Mouse (Mus musculus) gastrocnemius, postnatal 14 days (tissue): ENCODE measurements around the gene Hcn1. TPM values are rescaled to one million over a fixed set of nuclear protein-coding genes. Genes with fewer than 3 reads are reported as not detected.

Experiments used
- DNase-seq: peaks from one replicate; pipeline ENCODE4 v3.0.0; 2021; ENCODE audit warnings: mixed read lengths
- intact Hi-C: fragments of 180-260 bp; cut with DNase I; formaldehyde crosslinking; loops from one replicate; pipeline ENCODE4 v1.15.1; 2025; ENCODE audit warnings: low total_unique reads
- total RNA-seq, 2 experiments: library from RNA; stranded (reverse); gene quantifications; 2 replicates each; pipeline ENCODE4 v1.2.3; 2021

The Hcn1 gene
- total RNA-seq, 2 experiments from 2014 or later = 0.07 to 0.21 TPM

GRCm38 (mm10) chr13:117848757-117849156 is 246.6 kb downstream of the Hcn1 start:
- no peak for DNase-seq
- intact Hi-C loops = no loop called here

GRCm38 (mm10) chr13:117851954-117852710 is 250.0 kb downstream of the Hcn1 start:
- DNase-seq = no peak
- intact Hi-C loops = no loop called here

- no peak for DNase-seq
- intact Hi-C loops = no loop called here
Measured at GRCm38 (mm10) chr13:117852711-117853051, 250.6 kb downstream of the Hcn1 start.

- DNase-seq = no peak
- intact Hi-C loops = no loop called here
Measured at GRCm38 (mm10) chr13:117858416-117858815, 256.3 kb downstream of the Hcn1 start.

- no peak for DNase-seq
- intact Hi-C loops = no loop called here
Measured at GRCm38 (mm10) chr13:117877787-117878186, 275.7 kb downstream of the Hcn1 start.

- DNase-seq = no peak
- intact Hi-C loops = no loop called here
Measured at GRCm38 (mm10) chr13:117880471-117881225, 278.5 kb downstream of the Hcn1 start.

GRCm38 (mm10) chr13:117892076-117892475 is 290.0 kb downstream of the Hcn1 start:
- DNase-seq = no peak
- intact Hi-C loops = no loop called here

GRCm38 (mm10) chr13:117898052-117898451 is 295.9 kb downstream of the Hcn1 start:
- intact Hi-C loops = no loop called here
- DNase-seq = no peak

GRCm38 (mm10) chr13:117907801-117908200 is 305.7 kb downstream of the Hcn1 start:
- intact Hi-C loops = no loop called here
- DNase-seq = no peak

GRCm38 (mm10) chr13:117929734-117930133 is 327.6 kb downstream of the Hcn1 start:
- DNase-seq = no peak
- intact Hi-C loops = no loop called here

GRCm38 (mm10) chr13:117931746-117932145 is 329.6 kb downstream of the Hcn1 start:
- intact Hi-C loops = no loop called here
- DNase-seq = no peak

- no peak for DNase-seq
- intact Hi-C loops = no loop called here
Measured at GRCm38 (mm10) chr13:117938761-117939160, 336.6 kb downstream of the Hcn1 start.

GRCm38 (mm10) chr13:117940536-117941280 is 338.6 kb downstream of the Hcn1 start:
- intact Hi-C loops = no loop called here
- no peak for DNase-seq

GRCm38 (mm10) chr13:117946843-117947242 is 344.7 kb downstream of the Hcn1 start:
- intact Hi-C loops = no loop called here
- no peak for DNase-seq

- DNase-seq = no peak
- intact Hi-C loops = no loop called here
Measured at GRCm38 (mm10) chr13:117947704-117948376, 345.7 kb downstream of the Hcn1 start.

GRCm38 (mm10) chr13:117958496-117959421 is 356.6 kb downstream of the Hcn1 start:
- intact Hi-C loops = no loop called here
- DNase-seq = no peak

GRCm38 (mm10) chr13:117964620-117965019 is 362.5 kb downstream of the Hcn1 start:
- no peak for DNase-seq
- intact Hi-C loops = no loop called here

GRCm38 (mm10) chr13:117975382-117975781 is 373.3 kb downstream of the Hcn1 start:
- DNase-seq = no peak
- intact Hi-C loops = no loop called here

- no peak for DNase-seq
- intact Hi-C loops = no loop called here
Measured at GRCm38 (mm10) chr13:117975823-117976222, 373.7 kb downstream of the Hcn1 start.
